Mouse (Mus musculus): ENCODE data around the gene Gab2.

GRCm38 (mm10) chr7:97339623-97340022, 258.2 kb downstream of the Gab2 start:
- TF ChIP-seq CTCF (IDR thresholded peaks at IDR 0.05; ENCODE audit: low read depth) (no peak), EP300 (IDR thresholded peaks at IDR 0.05; ENCODE audit: low read depth) (no peak)

Data from liver, postnatal 0 days (tissue).